Mouse (Mus musculus): ENCODE measurements at regions not wholly inside any gene's neighbourhood (a gene's known extent, or its start where the extent isn't known, plus 50 kb on each side); places are given as distances from the start of the nearest gene placed in this dataset.

- dilution Hi-C loops (cut with MboI; ENCODE audit: extremely low pct_ligation_motif_present, extremely low pct_unique_long_range_greater_than_20kb, low sequenced_read_pairs), result no loop called here
- H3K4me2 ChIP-seq (ENCODE audit: insufficient read depth, low read depth, poor library complexity, severe bottlenecking), result no peak overlapping the region
- H3K4me3 ChIP-seq (replicated peaks in 1 of 3; ENCODE audit: low read depth in 2 of 3, low read length in 2 of 3, poor library complexity in 1 of 3), result no peak overlapping the region
- no peak overlapping the region for H3K27ac ChIP-seq (ENCODE audit: insufficient read depth, low read depth)
- H3K79me2 ChIP-seq (replicated peaks; ENCODE audit: control insufficient read depth, extremely low read depth, insufficient read depth, poor library complexity, severe bottlenecking), result no peaks in the 10 kb centered on the region
- no peak overlapping the region for H3K9ac ChIP-seq (ENCODE audit: insufficient read depth, low read depth)
- in situ Hi-C loops (cut with MboI; ENCODE audit: low pct_ligation_motif_present, low pct_unique_long_range_greater_than_20kb, low sequenced_read_pairs), result no loop called here
- H3K27me3 ChIP-seq (replicated peaks), result no peaks in the 10 kb centered on the region
- 0 out of 4 replicates have a peak, but pooled peaks cover 0 to 3% of the 10 kb centered on the region in 2 experiments for H3K4me1 ChIP-seq (ENCODE audit: control insufficient read depth in 1 of 2, insufficient read depth in 2 of 2)
- no peaks in the 10 kb centered on the region for H3K9me3 ChIP-seq (replicated peaks; ENCODE audit: low read length)
- DNase-seq (ENCODE audit: extremely low read depth), result no peak
- H3K36me3 ChIP-seq (replicated peaks in 1 of 2; ENCODE audit: control insufficient read depth in 1 of 2, insufficient read depth in 1 of 2, low read length in 1 of 2), result no peaks in the 10 kb centered on the region
- TF ChIP-seq MXI1 (IDR thresholded peaks at IDR 0.05; ENCODE audit: low read depth, low read length) (no peak), USF2 (conservative IDR thresholded peaks at IDR 0.05; ENCODE audit: low read depth, low read length) (no peak), PAX5 (IDR thresholded peaks at IDR 0.05; ENCODE audit: low read length) (no peak), ZNF384 (IDR thresholded peaks at IDR 0.05; ENCODE audit: low read depth, low read length) (no peak), ZC3H11A (IDR thresholded peaks at IDR 0.05; ENCODE audit: low read depth, low read length) (no peak), HCFC1 (IDR thresholded peaks at IDR 0.05; ENCODE audit: low read depth, low read length) (no peak), ZMIZ1 (IDR thresholded peaks at IDR 0.05; ENCODE audit: low read depth, low read length) (no peak)
Observed at GRCm38 (mm10) chr15:61294616-61295015, 371.8 kb upstream of the A1bg start.

GRCm38 (mm10) chr15:61294131-61294530, 371.3 kb upstream of the A1bg start:
- Histone ChIP-seq H3K4me1 (ENCODE audit: control insufficient read depth in 1 of 2, insufficient read depth in 2 of 2) (0 out of 4 replicates have a peak, but pooled peaks cover 0 to 3% of the 10 kb centered on the region in 2 experiments), H3K4me2 (ENCODE audit: insufficient read depth, low read depth, poor library complexity, severe bottlenecking) (no peak overlapping the region), H3K27me3 (replicated peaks) (no peaks in the 10 kb centered on the region), H3K27ac (ENCODE audit: insufficient read depth, low read depth) (no peak overlapping the region), H3K36me3 (replicated peaks in 1 of 2; ENCODE audit: control insufficient read depth in 1 of 2, insufficient read depth in 1 of 2, low read length in 1 of 2) (no peaks in the 10 kb centered on the region), H3K79me2 (replicated peaks; ENCODE audit: control insufficient read depth, extremely low read depth, insufficient read depth, poor library complexity, severe bottlenecking) (no peaks in the 10 kb centered on the region), H3K9ac (ENCODE audit: insufficient read depth, low read depth) (no peak overlapping the region), H3K4me3 (replicated peaks in 1 of 3; ENCODE audit: low read depth in 2 of 3, low read length in 2 of 3, poor library complexity in 1 of 3) (no peak overlapping the region), H3K9me3 (replicated peaks; ENCODE audit: low read length) (no peaks in the 10 kb centered on the region)
- in situ Hi-C loops (cut with MboI; ENCODE audit: low pct_ligation_motif_present, low pct_unique_long_range_greater_than_20kb, low sequenced_read_pairs) (no loop called here), dilution Hi-C loops (cut with MboI; ENCODE audit: extremely low pct_ligation_motif_present, extremely low pct_unique_long_range_greater_than_20kb, low sequenced_read_pairs) (no loop called here)
- no peak for DNase-seq (ENCODE audit: extremely low read depth)
- TF ChIP-seq TCF12 (IDR thresholded peaks at IDR 0.05; ENCODE audit: low read depth, low read length), result no peak
- TF ChIP-seq UBTF (IDR thresholded peaks at IDR 0.05; ENCODE audit: low read depth, low read length), result no peak

GRCm38 (mm10) chr15:61268766-61269165, 346.0 kb upstream of the A1bg start:
- Histone ChIP-seq H3K4me2 (ENCODE audit: insufficient read depth, low read depth, poor library complexity, severe bottlenecking) (no peak overlapping the region), H3K36me3 (replicated peaks in 1 of 2; ENCODE audit: control insufficient read depth in 1 of 2, insufficient read depth in 1 of 2, low read length in 1 of 2) (no peaks in the 10 kb centered on the region), H3K4me1 (ENCODE audit: control insufficient read depth in 1 of 2, insufficient read depth in 2 of 2) (0 out of 4 replicates have a peak, but pooled peaks cover 0 to 5% of the 10 kb centered on the region in 2 experiments), H3K27me3 (replicated peaks) (no peaks in the 10 kb centered on the region), H3K9me3 (replicated peaks; ENCODE audit: low read length) (no peaks in the 10 kb centered on the region), H3K27ac (ENCODE audit: insufficient read depth, low read depth) (no peak overlapping the region), H3K9ac (ENCODE audit: insufficient read depth, low read depth) (no peak overlapping the region), H3K79me2 (replicated peaks; ENCODE audit: control insufficient read depth, extremely low read depth, insufficient read depth, poor library complexity, severe bottlenecking) (no peaks in the 10 kb centered on the region), H3K4me3 (replicated peaks in 1 of 3; ENCODE audit: low read depth in 2 of 3, low read length in 2 of 3, poor library complexity in 1 of 3) (no peak overlapping the region)
- dilution Hi-C loops (cut with MboI; ENCODE audit: extremely low pct_ligation_motif_present, extremely low pct_unique_long_range_greater_than_20kb, low sequenced_read_pairs), result no loop called here
- in situ Hi-C loops (cut with MboI; ENCODE audit: low pct_ligation_motif_present, low pct_unique_long_range_greater_than_20kb, low sequenced_read_pairs), result no loop called here
- no peak for TF ChIP-seq MAX (IDR thresholded peaks at IDR 0.05; ENCODE audit: low read length)
- no peak for TF ChIP-seq E2F4 (IDR thresholded peaks at IDR 0.05; ENCODE audit: insufficient replicate concordance, low read depth, low read length)
- no peak for TF ChIP-seq POLR2A (IDR thresholded peaks at IDR 0.05; ENCODE audit: low read depth, low read length)
- no peak for TF ChIP-seq MYC (IDR thresholded peaks at IDR 0.05; ENCODE audit: low read depth, low read length)
- no peak for DNase-seq (ENCODE audit: extremely low read depth)

Data from CH12.LX (cell line).